Mouse (Mus musculus): ENCODE data around the gene Dcdc2a.

The Dcdc2a gene

GRCm38 (mm10) chr13:25055873-25056667 lies at the start of gene Dcdc2a:
Gene Dcdc2a, plus strand, starts transcription at chr13:25056004.
- DNase-seq: peak; percentile 9

GRCm38 (mm10) chr13:25007115-25007514 lies 48.7 kb upstream of the Dcdc2a start:
- DNase-seq: no peak

- DNase-seq: no peak
Observed at GRCm38 (mm10) chr13:25018316-25018715, 37.5 kb upstream of the Dcdc2a start.

GRCm38 (mm10) chr13:25019793-25020539 lies 35.8 kb upstream of the Dcdc2a start, which contains the start of gene Mrs2:
Gene Mrs2, minus strand, starts transcription at chr13:25020379.
- DNase-seq: peak; percentile 89

GRCm38 (mm10) chr13:25020540-25020892 lies 35.3 kb upstream of the Dcdc2a start:
- DNase-seq: no peak

- DNase-seq: no peak
Observed at GRCm38 (mm10) chr13:25022386-25022785, 33.4 kb upstream of the Dcdc2a start.

- DNase-seq: no peak
Observed at GRCm38 (mm10) chr13:25023129-25023528, 32.7 kb upstream of the Dcdc2a start.

GRCm38 (mm10) chr13:25024655-25025054 lies 31.1 kb upstream of the Dcdc2a start:
- no peak for DNase-seq

GRCm38 (mm10) chr13:25026409-25027113 lies 29.2 kb upstream of the Dcdc2a start:
- DNase-seq: no peak

GRCm38 (mm10) chr13:25027114-25027425 lies 28.7 kb upstream of the Dcdc2a start:
- no peak for DNase-seq

GRCm38 (mm10) chr13:25039488-25039887 lies 16.3 kb upstream of the Dcdc2a start:
- DNase-seq: no peak

- DNase-seq: no peak
Observed at GRCm38 (mm10) chr13:25052671-25053070, 3.1 kb upstream of the Dcdc2a start.

- DNase-seq: peak; percentile 85
Observed at GRCm38 (mm10) chr13:25055111-25055554, 671 bp upstream of the Dcdc2a start.

GRCm38 (mm10) chr13:25066659-25067058 lies 10.9 kb downstream of the Dcdc2a start:
- no peak for DNase-seq

- DNase-seq: no peak
Observed at GRCm38 (mm10) chr13:25067183-25067582, 11.4 kb downstream of the Dcdc2a start.

- no peak for DNase-seq
Observed at GRCm38 (mm10) chr13:25069765-25070164, 14.0 kb downstream of the Dcdc2a start.

- no peak for DNase-seq
Observed at GRCm38 (mm10) chr13:25070791-25071190, 15.0 kb downstream of the Dcdc2a start.

GRCm38 (mm10) chr13:25077262-25077661 lies 21.5 kb downstream of the Dcdc2a start:
- DNase-seq: no peak

- DNase-seq: no peak
Observed at GRCm38 (mm10) chr13:25083144-25083572, 27.4 kb downstream of the Dcdc2a start.

GRCm38 (mm10) chr13:25085147-25085546 lies 29.3 kb downstream of the Dcdc2a start:
- no peak for DNase-seq

GRCm38 (mm10) chr13:25091347-25091746 lies 35.5 kb downstream of the Dcdc2a start:
- no peak for DNase-seq

- no peak for DNase-seq
Observed at GRCm38 (mm10) chr13:25093776-25094175, 38.0 kb downstream of the Dcdc2a start.

- DNase-seq: no peak
Observed at GRCm38 (mm10) chr13:25094381-25094780, 38.6 kb downstream of the Dcdc2a start.

GRCm38 (mm10) chr13:25097348-25097747 lies 41.5 kb downstream of the Dcdc2a start:
- DNase-seq: no peak

Data from right cerebral cortex, adult 18-20 months (tissue).